Mouse (Mus musculus) heart, postnatal 25 days (tissue): Measurements from ENCODE around the gene Lrrc45. TPM values are rescaled to one million over a fixed set of nuclear protein-coding genes. Genes with fewer than 3 reads are reported as not detected.
"Not testable (repeated sequence)": the region's sequence is repeated elsewhere in the genome, so short reads cannot be mapped to it uniquely, and the experiment has no call there.

Experiments
- DNase-seq: peaks from one replicate; pipeline ENCODE4 v3.0.0; 2022; ENCODE audit warnings: low spot score
- intact Hi-C: fragments of 180-260 bp; cut with DNase I; formaldehyde crosslinking; loops from one replicate; pipeline ENCODE4 v1.15.1; 2025
- total RNA-seq, 2 experiments: library from RNA; stranded (reverse); gene quantifications; 2 replicates each; pipeline ENCODE4 v1.2.3; 2021

The Lrrc45 gene
- total RNA-seq, 2 experiments from 2014 or later = 5.6 to 6.2 TPM

DNA sequence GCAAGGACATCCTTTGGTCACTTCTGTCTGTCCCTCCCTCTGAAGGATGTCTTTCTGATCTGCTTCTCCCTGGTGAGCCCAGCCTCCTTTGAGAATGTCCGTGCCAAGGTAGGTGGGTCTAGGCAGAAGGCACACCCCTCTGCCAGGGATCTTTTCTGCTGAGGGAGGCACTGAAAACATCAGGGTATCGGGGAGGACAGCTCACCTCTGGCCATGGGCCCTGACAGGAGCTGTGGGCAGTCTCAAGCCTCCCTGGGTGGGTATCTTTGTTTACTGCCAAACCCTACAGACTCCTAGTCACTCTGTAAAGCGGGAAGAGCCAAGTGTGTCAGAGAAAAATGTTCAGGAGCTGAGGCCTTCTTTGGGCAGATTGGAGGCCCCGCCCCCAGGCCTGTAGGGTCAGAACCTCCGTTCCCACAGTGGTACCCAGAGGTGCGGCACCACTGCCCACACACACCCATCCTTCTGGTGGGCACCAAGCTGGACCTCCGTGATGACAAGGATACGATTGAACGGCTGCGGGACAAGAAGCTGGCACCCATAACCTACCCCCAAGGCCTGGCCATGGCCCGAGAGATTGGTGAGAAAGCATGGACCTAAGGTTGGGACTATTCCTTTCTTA, 9.1 kb downstream of the Lrrc45 start:
- no peak for DNase-seq
- intact Hi-C loops = loop anchor here (5.0 kb wide), 1 partner anchor 319 kb away; no protein-coding TSS in a partner anchor

DNA sequence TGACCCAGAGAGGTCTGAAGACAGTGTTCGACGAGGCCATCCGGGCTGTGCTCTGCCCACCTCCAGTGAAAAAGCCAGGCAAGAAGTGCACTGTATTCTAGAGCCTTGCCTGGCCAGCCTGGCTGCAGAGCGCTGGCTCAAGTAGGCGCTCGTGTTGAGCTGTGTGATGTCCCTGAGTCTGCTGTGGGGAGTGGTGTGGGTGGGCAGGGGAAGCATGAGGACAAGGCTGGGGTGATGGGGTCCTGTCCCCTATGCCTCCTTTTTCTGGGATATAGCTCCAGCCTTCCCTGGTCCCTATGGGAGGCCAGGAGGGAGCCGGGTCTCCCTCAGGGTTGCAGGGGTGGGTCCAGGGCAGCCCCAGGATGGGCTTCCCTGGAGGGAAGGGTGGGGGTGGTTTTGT, 9.8 kb downstream of the Lrrc45 start:
- intact Hi-C loops = loop anchor here (5.0 kb wide), 1 partner anchor 319 kb away; no protein-coding TSS in a partner anchor
- DNase-seq = no peak

DNA sequence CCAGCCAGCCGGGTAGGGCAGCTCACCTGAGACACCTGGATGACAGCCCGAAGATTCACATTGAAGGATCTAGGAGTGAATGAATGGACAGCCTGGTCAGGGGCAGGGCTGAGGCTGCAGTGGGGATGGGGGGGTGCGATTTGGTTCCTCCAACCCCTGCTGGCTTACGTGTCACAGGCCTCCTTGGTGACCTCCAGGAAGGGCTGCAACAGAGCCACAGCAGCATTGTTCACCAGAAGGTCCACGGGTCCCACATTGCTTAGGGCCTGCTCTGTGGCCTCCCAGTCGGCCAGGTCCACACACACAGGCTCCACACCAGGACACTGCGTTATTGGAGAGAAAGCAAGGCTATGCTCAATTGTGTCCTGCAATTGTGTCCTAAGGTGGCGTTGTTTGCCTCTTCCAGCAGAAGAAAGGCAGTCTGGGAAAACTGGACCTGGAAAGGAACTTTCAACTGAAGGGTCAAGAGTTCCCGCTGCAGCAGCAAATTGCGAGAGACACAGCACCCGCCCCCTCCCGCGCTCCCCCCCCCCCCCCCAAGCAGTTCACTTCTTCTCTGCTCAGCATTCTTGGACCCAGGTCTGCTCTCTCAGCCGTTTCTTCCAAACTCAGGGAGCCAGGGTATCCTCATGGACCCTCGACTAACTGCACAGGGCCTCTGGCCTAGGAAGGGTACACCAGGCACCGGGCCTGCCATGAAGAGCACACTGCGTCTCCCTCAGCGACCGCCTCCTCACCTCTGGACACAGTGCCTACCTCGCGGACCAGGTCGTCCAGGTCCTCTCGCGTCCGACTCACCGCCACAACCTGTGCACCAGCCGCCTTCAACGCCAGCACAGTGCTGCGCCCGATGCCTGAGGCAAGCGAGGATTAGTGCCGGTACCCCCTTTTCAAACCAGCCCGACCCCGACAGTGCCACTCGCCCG, 12.8 kb downstream of the Lrrc45 start:
- intact Hi-C loops = no loop called here
- DNase-seq = no peak

DNA sequence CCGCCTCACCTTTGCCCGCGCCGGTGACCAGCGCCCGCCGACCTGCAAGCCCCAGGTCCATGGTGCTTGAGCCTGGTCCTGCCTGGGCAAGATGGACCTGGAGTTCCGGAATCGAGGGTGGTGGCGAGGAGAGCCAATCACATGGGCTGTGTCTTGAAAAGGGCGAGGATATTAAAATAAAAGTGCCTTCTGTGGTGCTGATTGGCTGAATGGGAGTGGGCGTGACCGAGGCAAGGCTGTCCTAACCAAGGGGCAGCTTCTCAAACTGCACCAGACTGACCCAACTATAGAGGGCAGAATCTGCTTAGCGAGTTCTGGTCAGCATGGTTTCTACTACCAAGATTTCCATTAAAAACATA, 13.4 kb downstream of the Lrrc45 start, which contains the start of gene Dcxr:
Gene Dcxr, minus strand, starts transcription at position 113 of the 359 bp plus-strand sequence.
- intact Hi-C loops = no loop called here
- DNase-seq = peak; percentile 86

DNA sequence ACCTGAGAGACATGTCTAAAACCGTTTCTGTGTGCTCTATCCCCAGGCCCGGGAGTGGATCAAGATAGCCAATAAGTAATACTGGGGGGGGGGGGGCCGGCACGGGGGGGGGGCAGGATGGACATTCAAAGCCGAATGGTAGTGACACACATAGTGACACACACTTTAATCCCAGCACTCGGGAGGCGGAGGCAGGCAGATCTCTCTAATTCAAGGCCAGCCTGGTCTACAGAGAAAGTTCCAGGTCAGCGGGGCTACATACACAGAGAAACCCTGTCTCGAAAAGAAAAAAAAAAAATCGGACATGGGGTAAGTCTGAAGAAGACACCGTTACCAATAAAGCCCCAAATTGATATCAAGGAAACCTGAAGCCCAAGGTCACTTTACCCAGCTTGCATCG, 13.8 kb downstream of the Lrrc45 start:
- intact Hi-C loops = no loop called here
- no peak for DNase-seq

DNA sequence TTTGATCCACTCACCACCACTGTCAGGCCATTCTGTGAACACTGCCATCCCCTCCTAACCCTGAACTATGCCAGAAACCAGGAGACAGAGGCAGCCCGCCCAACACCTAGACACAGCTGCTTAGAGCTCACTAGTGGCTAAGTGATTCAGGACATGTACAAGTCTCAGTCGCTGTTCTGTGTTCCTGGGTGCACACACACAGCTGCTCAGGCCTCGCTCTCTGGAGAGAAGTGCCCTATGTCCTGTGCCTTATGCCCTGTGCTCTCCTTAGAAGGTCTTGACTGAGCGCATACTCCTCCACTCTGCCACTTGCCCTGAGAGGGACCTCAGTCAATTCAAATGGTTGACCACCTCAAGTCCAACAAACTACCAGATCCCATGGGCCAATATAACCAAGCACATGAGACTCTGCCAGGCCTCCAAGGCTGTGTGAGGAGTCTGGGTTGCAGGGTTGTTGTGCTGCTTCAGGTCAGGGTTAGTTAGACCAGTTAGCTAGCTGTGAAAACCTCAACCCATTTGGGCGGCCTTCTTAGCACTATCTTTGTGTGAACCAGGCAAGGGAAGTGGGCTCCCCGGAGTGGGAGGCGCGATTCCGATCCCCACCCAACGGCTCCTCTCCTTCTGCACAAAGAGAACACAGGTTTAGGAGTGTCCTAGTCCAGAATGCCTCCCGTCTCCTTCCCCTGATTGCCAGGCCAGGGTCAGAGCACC, 15.0 kb downstream of the Lrrc45 start:
- intact Hi-C loops = no loop called here
- DNase-seq = no peak

DNA sequence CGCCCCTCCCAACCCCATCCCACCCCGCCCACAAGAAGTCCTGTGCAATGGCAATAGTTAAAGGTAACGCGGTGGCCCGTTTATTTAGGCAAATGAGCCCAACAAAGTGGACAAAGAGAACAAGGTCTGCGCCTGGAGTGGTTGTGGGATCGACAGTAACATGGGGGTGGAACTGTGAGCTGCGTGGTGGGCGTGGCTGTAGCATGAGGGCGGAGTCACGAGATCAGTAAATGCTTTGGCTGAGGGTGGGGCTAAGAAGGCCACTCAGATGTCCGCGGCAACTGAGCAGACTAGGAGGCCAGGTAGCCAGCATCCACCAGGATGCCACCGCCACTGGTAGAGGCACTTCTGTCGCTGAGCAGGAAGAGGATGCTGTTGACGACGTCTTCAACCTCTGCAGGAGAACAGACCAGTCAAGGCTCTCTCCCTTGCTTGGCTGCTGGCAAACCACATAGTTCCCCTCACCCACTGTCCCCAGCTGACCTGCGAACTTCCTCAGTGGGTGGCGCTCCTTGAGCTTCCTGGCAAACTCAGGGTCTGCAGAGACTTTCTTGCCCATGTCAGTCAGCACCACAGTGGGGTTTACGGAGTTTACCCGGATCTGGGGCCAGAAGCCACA, 15.8 kb downstream of the Lrrc45 start:
- DNase-seq = peak; percentile 2
- intact Hi-C loops = not testable (repeated sequence)

DNA sequence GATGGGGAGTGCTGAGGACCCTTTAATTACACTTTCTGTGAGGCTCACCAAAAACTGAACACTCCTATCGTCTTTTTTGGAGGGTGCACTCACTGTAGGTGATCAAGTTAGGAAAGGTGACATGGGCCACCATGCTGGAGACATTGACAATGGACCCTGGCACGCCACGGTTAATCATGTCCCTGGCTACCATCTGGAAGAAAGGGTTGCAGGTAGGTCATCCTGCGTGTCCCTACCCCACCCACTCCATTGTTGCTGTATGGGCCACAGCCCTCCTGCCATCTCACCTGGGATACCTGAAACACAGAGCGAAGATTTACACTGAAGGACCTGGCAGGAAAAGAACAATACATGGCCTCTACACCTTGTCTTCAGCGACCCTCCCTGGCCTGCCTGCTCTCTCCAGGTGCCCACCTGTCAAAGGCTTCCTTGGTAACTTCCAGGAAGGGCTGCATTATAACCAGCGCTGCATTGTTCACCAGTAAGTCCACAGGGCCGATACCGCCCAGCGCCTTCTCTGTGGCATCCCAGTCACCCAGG, 16.7 kb downstream of the Lrrc45 start:
- no peak for DNase-seq
- intact Hi-C loops = no loop called here

DNA sequence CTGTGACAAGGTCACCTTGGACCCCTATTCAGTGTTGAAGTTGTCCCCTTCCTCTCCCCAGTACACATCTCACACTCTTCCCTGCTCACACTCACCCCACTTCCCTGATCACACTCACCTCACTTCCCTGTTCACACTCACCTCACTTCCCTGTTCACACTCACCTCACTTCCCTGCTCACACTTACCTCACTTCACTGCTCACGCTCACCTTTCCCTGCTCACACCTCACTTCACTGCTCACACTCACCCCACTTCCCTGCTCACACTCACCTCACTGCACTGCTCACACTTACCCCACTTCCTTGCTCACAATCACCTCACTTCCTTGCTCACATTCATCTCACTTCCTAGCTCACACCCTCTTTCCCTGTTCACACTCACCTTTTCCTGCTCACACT, 17.7 kb downstream of the Lrrc45 start:
- no peak for DNase-seq
- intact Hi-C loops = no loop called here

DNA sequence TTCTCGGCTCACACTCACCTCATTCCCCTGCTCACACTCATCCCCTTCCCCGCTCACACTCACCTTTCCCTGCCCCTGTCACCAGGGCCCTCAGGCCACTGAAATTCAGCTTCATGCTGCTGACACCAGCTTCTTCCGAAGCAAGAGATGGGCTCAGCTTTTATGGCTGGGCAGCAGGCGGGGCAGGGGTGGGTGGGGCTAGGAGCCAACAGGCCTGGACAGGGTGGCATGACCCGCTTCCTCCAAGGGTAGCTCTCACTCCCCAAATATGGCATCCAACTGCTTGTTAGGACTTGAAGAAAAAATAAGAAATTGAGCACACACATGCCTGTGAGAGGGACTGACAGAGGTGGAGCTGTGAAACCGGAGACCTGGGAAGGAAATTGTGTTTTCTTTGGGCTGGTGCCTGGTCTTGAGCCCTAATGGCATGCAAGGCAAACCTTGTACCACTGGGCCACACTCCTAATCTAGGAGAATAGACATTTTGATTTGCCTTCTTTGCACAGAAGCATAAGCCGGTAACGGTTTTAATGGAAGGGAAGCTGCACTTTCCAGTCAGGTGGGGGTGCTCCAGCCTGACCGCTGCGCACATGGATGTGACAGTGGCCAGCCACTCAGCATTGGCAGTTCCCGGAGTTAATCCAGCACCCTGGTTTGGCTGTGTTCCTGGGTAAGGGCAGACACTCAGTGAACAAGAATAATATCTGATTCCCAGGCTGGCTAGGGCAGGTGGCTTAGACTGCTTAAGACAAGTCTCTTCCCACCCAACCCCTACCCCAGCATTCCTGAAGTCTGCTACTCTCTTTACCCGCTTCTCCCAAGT, 18.3 kb downstream of the Lrrc45 start, which contains the start of gene Cbr2:
Gene Cbr2, minus strand, starts transcription at position 257 of the 823 bp plus-strand sequence.
- intact Hi-C loops = no loop called here
- no peak for DNase-seq

DNA sequence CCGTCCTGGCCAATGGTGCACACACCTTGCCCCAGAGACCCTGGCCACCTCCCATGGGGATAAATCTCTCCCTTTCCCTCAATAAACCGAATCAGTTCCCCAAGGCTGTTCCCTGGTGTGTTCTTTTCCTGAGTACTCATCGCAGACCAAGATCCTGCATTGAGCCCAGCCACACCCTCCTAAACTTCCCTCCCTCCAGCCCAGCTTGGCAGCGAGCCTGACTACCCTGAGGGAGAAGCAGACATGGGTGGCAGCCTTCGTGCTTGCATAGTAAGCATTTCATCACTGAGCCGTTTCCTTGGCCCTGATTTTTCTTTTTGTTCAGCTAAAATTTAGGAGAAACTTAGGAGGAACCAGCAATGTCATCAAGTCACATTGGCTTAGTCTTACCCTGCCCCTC, 19.8 kb downstream of the Lrrc45 start:
- DNase-seq = peak; percentile 46
- intact Hi-C loops = no loop called here

DNA sequence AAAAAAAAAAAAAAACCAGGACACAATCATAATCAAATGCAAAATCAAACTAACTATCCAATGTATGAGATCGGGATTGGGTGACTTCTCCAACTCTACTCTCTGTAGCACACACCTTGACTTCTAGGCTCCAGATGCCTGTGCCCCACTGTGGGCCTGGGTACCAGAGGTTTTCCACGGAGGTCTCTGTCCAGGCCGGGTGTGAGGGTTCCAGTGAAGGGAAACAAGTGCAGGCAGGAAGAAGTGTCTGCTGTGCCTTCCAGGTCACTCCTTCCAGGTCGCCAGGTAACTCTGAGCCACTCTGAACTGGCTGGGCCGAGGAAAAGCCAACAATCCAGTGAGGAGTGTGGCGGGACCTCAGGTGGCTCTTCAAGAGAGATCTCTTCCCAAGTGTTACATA, 22.7 kb downstream of the Lrrc45 start:
- intact Hi-C loops = no loop called here

DNA sequence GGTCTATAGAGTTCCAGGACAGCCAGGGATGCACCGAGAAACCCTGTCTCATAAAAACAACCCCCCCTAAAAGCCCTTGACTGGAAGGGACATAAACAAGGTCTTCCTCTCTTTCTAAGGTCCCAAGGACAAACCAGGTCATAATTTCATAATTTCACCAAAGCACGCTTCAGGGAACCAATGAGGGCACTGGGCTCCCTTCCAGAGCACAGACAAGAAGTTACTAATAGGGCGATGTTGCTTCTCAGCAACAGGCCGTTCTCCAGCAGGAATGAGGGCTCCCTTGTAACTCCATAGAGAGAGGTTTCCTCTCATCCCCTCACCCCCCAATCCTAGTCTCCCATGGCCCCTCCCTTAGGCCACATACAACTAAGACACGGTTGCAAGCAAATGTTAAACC, 27.3 kb downstream of the Lrrc45 start:
- intact Hi-C loops = no loop called here
- no peak for DNase-seq

More for the DNA sequence above, 22.7 kb downstream of the Lrrc45 start:
- no peak for DNase-seq

DNA sequence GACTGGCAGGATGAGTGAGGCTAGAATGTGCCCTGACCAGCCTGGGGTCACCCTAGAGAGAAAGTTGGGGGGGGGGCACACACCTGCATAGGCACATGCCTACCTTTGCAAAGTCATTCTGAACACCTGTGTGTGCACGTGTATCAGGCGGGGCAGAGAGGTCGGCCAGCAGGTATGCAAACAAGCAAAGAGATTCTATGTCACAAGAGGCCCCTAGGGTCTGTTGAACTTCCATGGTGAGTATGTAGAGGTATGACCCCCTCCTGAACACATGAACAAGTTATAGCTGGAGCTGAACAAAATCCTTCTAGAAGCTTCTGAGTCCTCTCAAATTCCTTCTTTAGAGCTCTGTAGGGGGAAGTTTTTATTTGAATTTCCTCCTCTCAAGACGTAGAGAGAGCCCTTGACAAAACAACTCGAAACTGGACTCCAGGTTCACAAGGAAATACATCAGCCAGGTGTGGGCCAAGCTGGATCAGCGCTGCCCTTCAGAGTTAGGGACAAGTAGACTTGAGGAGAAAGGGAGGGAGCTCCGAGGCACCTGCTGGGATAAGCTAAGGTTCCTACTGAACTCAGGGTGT, 30.5 kb downstream of the Lrrc45 start:
- no peak for DNase-seq

DNA sequence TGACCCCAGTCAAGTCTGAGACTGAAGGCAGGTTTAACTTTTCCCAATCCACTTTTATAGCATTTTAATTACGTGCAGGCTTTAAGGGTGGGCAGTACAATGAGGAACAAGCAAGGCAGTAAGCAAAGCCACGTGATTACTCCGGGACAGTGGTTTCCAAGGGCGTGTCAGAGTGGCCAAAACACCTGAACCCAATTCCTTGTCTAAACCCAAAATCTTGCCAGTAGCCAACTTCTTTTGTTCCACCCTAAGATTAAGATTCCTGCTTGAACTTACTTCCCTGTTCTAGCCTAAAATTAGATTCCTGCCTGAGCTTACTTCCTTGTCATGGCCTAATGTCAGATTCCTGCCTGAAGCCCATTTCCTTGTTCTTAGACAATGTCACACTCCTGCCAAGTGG, 34.2 kb downstream of the Lrrc45 start:
- intact Hi-C loops = no loop called here
- DNase-seq = no peak

More for the DNA sequence above, 30.5 kb downstream of the Lrrc45 start:
- intact Hi-C loops = no loop called here

DNA sequence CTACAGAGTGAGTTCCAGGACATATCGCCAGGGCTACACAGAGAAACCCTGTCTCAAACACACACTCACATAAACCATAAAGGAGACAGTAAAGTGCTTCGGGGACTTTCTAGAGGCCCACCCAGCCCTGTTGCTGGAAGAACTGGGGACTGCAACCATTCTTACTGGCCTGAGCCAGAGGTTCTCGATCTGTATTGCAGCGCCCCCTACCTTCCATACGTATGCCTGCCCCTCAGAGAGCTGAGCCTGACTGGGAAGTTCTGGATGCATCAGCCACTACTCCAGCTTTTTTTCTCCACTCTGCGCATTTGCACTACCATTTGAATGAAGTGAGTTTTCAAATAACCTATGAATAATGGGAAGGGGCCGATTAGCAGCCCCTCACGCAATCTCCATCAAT, 35.7 kb downstream of the Lrrc45 start:
- intact Hi-C loops = no loop called here
- DNase-seq = no peak

DNA sequence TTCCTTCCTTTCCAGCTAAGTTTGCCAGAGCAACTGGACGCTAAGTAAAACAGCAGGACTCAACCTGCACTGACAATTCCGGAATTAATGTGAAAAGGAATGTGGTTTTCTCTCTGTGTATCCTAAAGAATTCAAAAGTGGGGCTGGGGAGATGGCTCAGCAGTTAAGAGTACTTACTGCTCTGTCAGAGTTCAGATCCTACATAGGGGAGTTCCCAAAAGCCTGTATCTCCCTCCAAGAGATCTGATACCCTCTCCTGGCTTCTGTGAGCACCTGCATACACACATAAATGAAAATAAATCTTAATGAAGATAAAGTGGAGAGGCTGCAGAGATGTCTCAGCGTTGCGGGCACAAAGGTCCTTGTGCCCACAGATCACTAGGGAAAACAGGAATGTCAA, 37.9 kb downstream of the Lrrc45 start:
- intact Hi-C loops = no loop called here
- DNase-seq = no peak

DNA sequence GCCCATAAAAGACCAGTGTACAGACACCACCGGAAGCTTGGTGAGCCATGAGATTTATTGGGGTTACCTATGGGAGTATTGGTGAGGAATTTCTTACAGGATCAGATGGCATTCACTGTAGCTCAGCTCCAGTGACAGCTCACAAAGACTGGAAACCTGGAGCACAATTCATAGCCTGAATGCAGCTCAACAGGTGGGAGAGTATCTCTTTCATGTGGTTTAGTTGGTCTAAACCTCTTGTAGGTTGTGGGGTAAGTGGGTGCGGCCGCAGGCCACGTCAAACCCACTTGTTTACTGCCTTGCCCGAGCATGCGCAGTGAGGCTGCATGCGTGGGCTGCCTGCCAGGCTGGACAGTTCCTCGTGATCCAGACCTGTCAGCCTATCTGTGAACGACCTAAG, 46.5 kb downstream of the Lrrc45 start:
- intact Hi-C loops = no loop called here
- no peak for DNase-seq
